Mouse (Mus musculus): Measurements from ENCODE around the gene Gng12.

DNA sequence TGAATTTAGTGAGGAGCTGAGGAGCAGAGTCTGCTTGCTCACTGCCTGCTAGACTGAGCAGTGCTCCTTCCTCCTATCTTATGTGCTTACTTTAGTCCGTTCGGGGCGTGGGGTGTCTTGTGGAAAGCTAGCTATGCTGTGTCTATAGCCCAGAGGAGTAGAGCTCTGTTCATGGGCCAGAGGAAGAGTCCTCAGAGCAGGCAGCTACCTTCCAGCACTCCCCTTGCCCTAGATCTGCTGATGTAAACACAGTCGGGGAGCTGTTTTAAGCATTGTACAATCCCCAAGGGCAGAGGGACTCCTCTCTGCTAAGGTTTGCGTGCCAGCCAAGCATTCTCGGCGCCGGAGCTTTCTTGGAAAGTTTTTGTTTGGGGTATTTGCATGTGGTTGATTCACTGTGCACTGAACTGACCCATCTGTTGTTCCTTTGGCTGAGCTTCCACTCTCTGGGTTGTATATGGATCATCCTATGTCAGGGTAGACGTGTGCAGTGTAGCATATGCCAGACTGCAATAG lies 173.7 kb downstream of the Gng12 start:
- TF ChIP-seq POLR2A (IDR thresholded peaks at IDR 0.05; ENCODE audit: borderline replicate concordance, low read depth, low read length): no peak
- no peak for TF ChIP-seq CTCF (IDR thresholded peaks at IDR 0.05; ENCODE audit: low read depth, low read length)

All from bone marrow macrophage, adult 2 months (primary cell).